ENCODE assay signal across 9 mouse cellular contexts in genomic region chrX:139216991-139217593, GRCm38 (mm10). TPM values are rescaled to one million over a fixed set of nuclear protein-coding genes. Genes with fewer than 3 reads are reported as not detected.
DNase-seq lines count a peak whose midpoint lies in the region; ATAC-seq lines count a peak whose summit lies in the region.
"Had no signal": no experiment of that assay in that cellular context is flagged by ENCODE, and none has a peak within 500 bp of the region (broad histone marks: within the 10 kb centered on the region; RNA-seq: fewer than 3 reads in every experiment).

No protein-coding gene starts in this region.

- 23% methylated on average over 22 of the region's 22 CpGs for WGBS in intestine, embryonic 15.5 days

- H3K4me2 ChIP-seq in intestine, embryonic 15.5 days (replicated peaks): peak overlapping the region; percentile 52

- peaks cover 2% of the 10 kb centered on the region; the same call in 1 of the 2 replicates for H3K27me3 ChIP-seq in erythroblast, embryonic 14.5 days (ENCODE audit: control insufficient read depth)
- H3K27me3 ChIP-seq in intestine, embryonic 15.5 days (replicated peaks): no peaks in the 10 kb centered on the region

- peak; percentile 58 to 71 for DNase-seq in cerebellum, postnatal 25 days
- DNase-seq in frontal cortex, postnatal 14 days (ENCODE audit: low spot score in 2 of 2): peak; percentile 22 to 32
- DNase-seq in left cerebral cortex, postnatal 14 days (ENCODE audit: low spot score in 2 of 2): peak; percentile 45 to 49
- peak; percentile 56 for DNase-seq in right cerebral cortex, postnatal 14 days

- H3K4me1 ChIP-seq in erythroblast, embryonic 14.5 days (ENCODE audit: control insufficient read depth): no peaks in the 10 kb centered on the region
- H3K4me1 ChIP-seq in intestine, embryonic 15.5 days (replicated peaks): no peaks in the 10 kb centered on the region

- ATAC-seq in erythroblast, adult 5-6 weeks (replicated peaks; ENCODE audit: low FRiP score, poor library complexity, severe bottlenecking): no peak
- peak; percentile 79 for ATAC-seq in intestine, embryonic 15.5 days
- peak; percentile 83 for ATAC-seq in megakaryocyte progenitor cell, adult 5-6 weeks (replicated peaks; ENCODE audit: poor library complexity)

- H3K9me3 ChIP-seq in erythroblast, embryonic 14.5 days (ENCODE audit: control insufficient read depth, low read length): no peaks in the 10 kb centered on the region
- H3K9me3 ChIP-seq in intestine, embryonic 15.5 days: no peaks in the 10 kb centered on the region

- no peaks in the 10 kb centered on the region for H3K36me3 ChIP-seq in erythroblast, embryonic 14.5 days (ENCODE audit: control insufficient read depth)
- H3K36me3 ChIP-seq in intestine, embryonic 15.5 days: no peaks in the 10 kb centered on the region

- no peak overlapping the region for H3K27ac ChIP-seq in intestine, embryonic 15.5 days

- intact Hi-C loops in left cerebral cortex, postnatal 14 days (cut with DNase I): loop anchor here (10.0 kb wide), 1 partner anchor 148 kb away; no protein-coding TSS in a partner anchor

- no peak overlapping the region for H3K9ac ChIP-seq in intestine, embryonic 15.5 days

- H3K4me3 ChIP-seq in erythroblast, embryonic 14.5 days (replicated peaks): peak overlapping the region; percentile 54
- peak overlapping the region; percentile 28 for H3K4me3 ChIP-seq in intestine, embryonic 15.5 days (replicated peaks)

RNA-seq across cellular contexts. Expression of gene Mum1l1, which starts 7.2 kb away (rescaled TPM):
- not detected in 2 replicates for polyA plus RNA-seq in erythroblast, embryonic 14.5 days (2012)
- not detected in 2 replicates for total RNA-seq in erythroblast, adult 5-6 weeks (2015; ENCODE audit: low replicate concordance)
- total RNA-seq in erythroblast, adult 5-6 weeks (2017; ENCODE audit: low replicate concordance): not detected in 2 replicates
- polyA plus RNA-seq in intestine, embryonic 15.5 days (2015; fragmentation: Nextera tagmentation; extraction: Ambion mirVana): 10.6 and 12.6 TPM in 2 replicates
- 1 to 10 TPM; 3.1 to 3.2 TPM for total RNA-seq in left cerebral cortex, postnatal 14 days (2021)
- total RNA-seq in megakaryocyte progenitor cell, adult 5-6 weeks (2015): 0.57 TPM in 1 of 2 replicates, not detected in the other
- total RNA-seq in megakaryocyte progenitor cell, adult 5-6 weeks (2017): 0.03 TPM in 1 of 2 replicates, not detected in the other

RNA-seq across cellular contexts. Expression of gene 4933428M09Rik, which starts 38.1 kb away (rescaled TPM):
- not detected in 2 replicates for polyA plus RNA-seq in erythroblast, embryonic 14.5 days (2012)
- total RNA-seq in erythroblast, adult 5-6 weeks (2015; ENCODE audit: low replicate concordance): not detected in 2 replicates
- total RNA-seq in erythroblast, adult 5-6 weeks (2017; ENCODE audit: low replicate concordance): not detected in 2 replicates
- not detected in 2 replicates for polyA plus RNA-seq in intestine, embryonic 15.5 days (2015; fragmentation: Nextera tagmentation; extraction: Ambion mirVana)
- total RNA-seq in left cerebral cortex, postnatal 14 days (2021): not detected
- total RNA-seq in megakaryocyte progenitor cell, adult 5-6 weeks (2015): not detected in 2 replicates
- not detected in 2 replicates for total RNA-seq in megakaryocyte progenitor cell, adult 5-6 weeks (2017)
- total RNA-seq: left cerebral cortex, adult 8-10 months had no signal
